Mouse (Mus musculus) embryonic facial prominence, embryonic 13.5 days (tissue): ENCODE results near the gene Slc2a10. TPM values are rescaled to one million over a fixed set of nuclear protein-coding genes. Genes with fewer than 3 reads are reported as not detected.

ENCODE experiments used
- ATAC-seq: fragments of 200-750 bp; cut with Nextera tagmentation; 2 replicates; pipeline ENCODE4 v1.8.0; 2017; ENCODE audit warnings: low read depth; ENCODE audit not compliant: insufficient number of reproducible peaks, insufficient read depth, low FRiP score, low TSS enrichment
- H3K27ac ChIP-seq: fragments of 300-500 bp; sonication (generic); 2 replicates; pipeline ENCODE4 v1.5.1; 2015; ENCODE audit warnings: moderate library complexity, mild to moderate bottlenecking, inconsistent platforms
- H3K27me3 ChIP-seq: fragments of 300-500 bp; sonication (generic); 2 replicates; pipeline ENCODE4 v1.6.1; 2015; ENCODE audit warnings: mild to moderate bottlenecking, inconsistent platforms
- H3K36me3 ChIP-seq: fragments of 300-500 bp; sonication (generic); 2 replicates; pipeline ENCODE4 v1.6.1; 2015; ENCODE audit warnings: mild to moderate bottlenecking, inconsistent platforms
- H3K4me1 ChIP-seq: fragments of 300-500 bp; sonication (generic); 2 replicates; pipeline ENCODE4 v1.6.1; 2015; ENCODE audit warnings: inconsistent platforms
- H3K4me2 ChIP-seq: fragments of 300-500 bp; sonication (generic); 2 replicates; pipeline ENCODE4 v1.6.1; 2015; ENCODE audit warnings: moderate library complexity, mild to moderate bottlenecking, inconsistent platforms
- H3K4me3 ChIP-seq: fragments of 300-500 bp; sonication (generic); 2 replicates; pipeline ENCODE4 v1.5.1; 2015; ENCODE audit warnings: mild to moderate bottlenecking, inconsistent platforms
- H3K9ac ChIP-seq: fragments of 300-500 bp; sonication (generic); 2 replicates; pipeline ENCODE4 v1.6.1; 2015; ENCODE audit warnings: mild to moderate bottlenecking, inconsistent platforms
- H3K9me3 ChIP-seq: fragments of 300-500 bp; sonication (generic); 2 replicates; pipeline ENCODE4 v1.6.1; 2016; ENCODE audit warnings: inconsistent platforms
- WGBS: fragments of 180-500 bp; shearing (Covaris S2); methylation state at CpG from one replicate; pipeline ENCODE4 v1.1.7; 2015; ENCODE audit warnings: mixed read lengths; 5-methylcytosine and 5-hydroxymethylcytosine counted together
- polyA plus RNA-seq: library from polyadenylated mRNA; unstranded; fragments of >200 nt; fragmentation: Nextera tagmentation; extraction: Ambion mirVana; gene quantifications from 2 replicates; pipeline ENCODE4 v1.2.1, GENCODE M21; 2015

The Slc2a10 gene
- 12.9 and 14.7 TPM in 2 replicates for polyA plus RNA-seq

GRCm38 (mm10) chr2:165503259-165504203, at the start of gene Slc2a10:
Slc2a10 (plus strand) TSS chr2:165503787.
- Histone ChIP-seq H3K36me3 (no peaks in the 10 kb centered on the region), H3K4me2 (peak within 1 kb of the TSS; percentile 83), H3K27ac (peak within 1 kb of the TSS; percentile 86), H3K27me3 (no peaks in the 10 kb centered on the region), H3K9ac (peak within 1 kb of the TSS; percentile 83), H3K4me1 (peaks cover 31% of the 10 kb centered on the region), H3K9me3 (no peaks in the 10 kb centered on the region), H3K4me3 (peak within 1 kb of the TSS; percentile 54)
- peak; percentile 79 for ATAC-seq
- WGBS: 2% methylated on average over 30 of the region's 32 CpGs

GRCm38 (mm10) chr2:165456710-165457109, 46.9 kb upstream of the Slc2a10 start:
- H3K27ac ChIP-seq: no peak overlapping the region
- no peak overlapping the region for H3K4me3 ChIP-seq
- no peak for ATAC-seq
- no peaks in the 10 kb centered on the region for H3K36me3 ChIP-seq
- H3K4me1 ChIP-seq: no peaks in the 10 kb centered on the region
- H3K9me3 ChIP-seq: no peaks in the 10 kb centered on the region
- no peak overlapping the region for H3K9ac ChIP-seq
- WGBS: 60% methylated on average over 2 of the region's 2 CpGs
- H3K4me2 ChIP-seq: no peak overlapping the region
- H3K27me3 ChIP-seq: 0 out of 2 replicates have a peak, but pooled peaks cover 2% of the 10 kb centered on the region

GRCm38 (mm10) chr2:165458189-165458588, 45.4 kb upstream of the Slc2a10 start:
- ATAC-seq: no peak
- 43% methylated on average over 5 of the region's 5 CpGs for WGBS
- no peaks in the 10 kb centered on the region for H3K36me3 ChIP-seq
- H3K27me3 ChIP-seq: 0 out of 2 replicates have a peak, but pooled peaks cover 2% of the 10 kb centered on the region
- no peak overlapping the region for H3K9ac ChIP-seq
- no peak overlapping the region for H3K27ac ChIP-seq
- no peaks in the 10 kb centered on the region for H3K9me3 ChIP-seq
- no peak overlapping the region for H3K4me2 ChIP-seq
- no peaks in the 10 kb centered on the region for H3K4me1 ChIP-seq
- H3K4me3 ChIP-seq: no peak overlapping the region

- Histone ChIP-seq H3K9ac (no peak overlapping the region), H3K36me3 (no peaks in the 10 kb centered on the region)
- no peak for ATAC-seq
These were observed 43.9 kb upstream of the Slc2a10 start for GRCm38 (mm10) chr2:165459663-165460062.

DNA sequence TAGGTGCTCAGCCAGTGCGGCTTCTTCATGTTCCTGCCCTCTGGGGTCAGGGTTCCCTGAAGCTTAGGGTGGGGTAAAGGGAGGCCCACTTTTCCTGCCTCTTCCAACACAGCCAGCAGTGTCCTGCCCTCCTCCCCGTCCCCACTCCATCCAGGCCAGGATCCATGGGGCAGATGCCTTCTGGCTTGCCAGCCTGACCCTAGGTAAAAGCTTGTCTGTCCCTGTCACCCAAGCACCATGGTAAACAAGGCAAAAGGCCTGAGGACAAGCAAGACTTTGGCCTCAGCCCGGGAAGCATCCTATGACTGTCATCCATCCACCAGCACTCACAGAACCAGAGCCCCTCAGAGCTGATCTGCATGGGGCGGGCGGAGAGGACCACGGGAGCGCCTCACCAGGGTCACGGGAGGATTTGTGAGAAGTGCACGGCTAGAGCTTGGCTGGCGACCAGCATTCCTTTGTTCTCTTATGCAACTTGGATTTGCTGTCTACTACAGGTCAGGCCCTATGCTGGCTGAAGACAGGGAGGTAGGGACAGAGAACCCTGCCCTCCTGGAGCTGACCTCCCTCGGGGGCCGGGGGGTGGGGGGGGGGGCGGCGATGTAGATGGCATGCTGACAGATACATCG, 35.6 kb upstream of the Slc2a10 start:
- H3K27me3 ChIP-seq: peaks cover 25% of the 10 kb centered on the region
- no peak overlapping the region for H3K4me3 ChIP-seq
- 59% methylated on average over 15 of the region's 15 CpGs for WGBS
- peaks cover 2% of the 10 kb centered on the region; the same call in 1 of the 2 replicates for H3K4me1 ChIP-seq
- H3K9ac ChIP-seq: no peak overlapping the region
- no peak overlapping the region for H3K27ac ChIP-seq
- no peaks in the 10 kb centered on the region for H3K36me3 ChIP-seq
- H3K4me2 ChIP-seq: no peak overlapping the region
- ATAC-seq: no peak
- no peaks in the 10 kb centered on the region for H3K9me3 ChIP-seq

More at GRCm38 (mm10) chr2:165459663-165460062, 43.9 kb upstream of the Slc2a10 start:
- no peaks in the 10 kb centered on the region for H3K9me3 ChIP-seq
- no peak overlapping the region for H3K4me3 ChIP-seq
- no peak overlapping the region for H3K4me2 ChIP-seq
- no peak overlapping the region for H3K27ac ChIP-seq
- WGBS: 15% methylated on average over 7 of the region's 7 CpGs
- H3K4me1 ChIP-seq: no peaks in the 10 kb centered on the region
- H3K27me3 ChIP-seq: 0 out of 2 replicates have a peak, but pooled peaks cover 2% of the 10 kb centered on the region

DNA sequence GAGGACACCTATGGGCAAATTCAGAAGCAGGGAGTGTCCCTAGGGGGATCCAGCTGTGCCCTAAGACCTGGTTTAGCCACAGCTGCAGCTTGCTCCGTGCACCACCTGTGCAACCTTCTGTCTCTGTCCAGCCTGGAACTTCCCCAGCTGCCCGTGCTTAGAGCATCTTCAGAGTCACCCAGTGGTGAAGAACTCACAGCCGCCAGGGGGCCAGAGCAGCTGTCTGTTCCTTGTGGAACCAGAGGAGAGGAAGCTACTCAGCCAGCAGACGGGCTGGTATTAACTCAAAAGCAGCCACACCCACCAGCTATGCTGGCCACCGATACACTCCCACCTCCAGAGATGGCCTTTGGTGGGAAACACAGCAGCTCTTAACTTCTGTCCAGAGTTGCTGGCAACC, 33.4 kb upstream of the Slc2a10 start:
- Histone ChIP-seq H3K4me3 (no peak overlapping the region), H3K4me1 (peaks cover 6% of the 10 kb centered on the region; the same call in 1 of the 2 replicates), H3K4me2 (no peak overlapping the region), H3K9ac (no peak overlapping the region), H3K27ac (no peak overlapping the region), H3K9me3 (no peaks in the 10 kb centered on the region), H3K36me3 (no peaks in the 10 kb centered on the region), H3K27me3 (peaks cover 40% of the 10 kb centered on the region)
- no peak for ATAC-seq
- 37% methylated on average over 5 of the region's 5 CpGs for WGBS

DNA sequence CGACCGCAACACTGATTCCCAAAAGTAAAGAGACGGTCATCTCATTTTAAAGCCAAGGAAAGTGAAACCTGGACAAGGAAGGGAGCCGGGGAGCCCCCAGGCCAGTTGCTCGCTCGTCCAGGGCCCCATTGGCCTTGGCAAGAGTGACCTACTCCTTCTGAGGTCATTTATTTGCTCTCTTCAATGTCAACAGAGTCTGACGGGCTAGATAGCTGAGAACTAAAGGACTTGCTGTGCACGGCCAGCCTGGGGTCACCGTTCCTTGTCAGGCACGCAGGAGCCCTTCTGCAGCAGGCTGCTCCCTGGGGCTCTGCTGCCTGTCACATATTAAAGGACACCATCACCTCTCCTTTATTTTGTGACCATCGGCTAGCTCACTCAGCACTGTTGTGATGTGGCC, 31.6 kb upstream of the Slc2a10 start:
- no peak overlapping the region for H3K9ac ChIP-seq
- H3K27ac ChIP-seq: no peak overlapping the region
- no peak overlapping the region for H3K4me3 ChIP-seq
- no peak overlapping the region for H3K4me2 ChIP-seq
- ATAC-seq: no peak
- 72% methylated on average over 11 of the region's 11 CpGs for WGBS
- peaks cover 6% of the 10 kb centered on the region; the same call in 1 of the 2 replicates for H3K4me1 ChIP-seq
- H3K27me3 ChIP-seq: peaks cover 40% of the 10 kb centered on the region
- H3K9me3 ChIP-seq: no peaks in the 10 kb centered on the region
- H3K36me3 ChIP-seq: no peaks in the 10 kb centered on the region

GRCm38 (mm10) chr2:165473003-165473402, 30.6 kb upstream of the Slc2a10 start, which contains the start of gene Slc13a3:
Slc13a3 (minus strand) TSS chr2:165473230.
- H3K4me1 ChIP-seq: peaks cover 6% of the 10 kb centered on the region; the same call in 1 of the 2 replicates
- H3K9me3 ChIP-seq: no peaks in the 10 kb centered on the region
- whole genome bisulfite sequencing: 3% methylated on average over 35 of the region's 35 CpGs
- H3K27me3 ChIP-seq: peaks cover 40% of the 10 kb centered on the region
- H3K27ac ChIP-seq: no peak within 1 kb of the TSS
- ATAC-seq: no peak
- no peaks in the 10 kb centered on the region for H3K36me3 ChIP-seq
- H3K4me2 ChIP-seq: peak within 1 kb of the TSS; percentile 51
- H3K4me3 ChIP-seq: peak within 1 kb of the TSS; percentile 22; the same call in 1 of the 2 replicates
- peak within 1 kb of the TSS; percentile 54; the same call in 1 of the 2 replicates for H3K9ac ChIP-seq

GRCm38 (mm10) chr2:165475412-165475811, 28.2 kb upstream of the Slc2a10 start:
- Histone ChIP-seq H3K4me1 (peaks cover 6% of the 10 kb centered on the region; the same call in 1 of the 2 replicates), H3K36me3 (no peaks in the 10 kb centered on the region), H3K27ac (no peak overlapping the region), H3K27me3 (peaks cover 40% of the 10 kb centered on the region), H3K4me2 (no peak overlapping the region), H3K9me3 (no peaks in the 10 kb centered on the region), H3K4me3 (no peak overlapping the region), H3K9ac (no peak overlapping the region)
- ATAC-seq: no peak
- WGBS: 73% methylated on average over 7 of the region's 7 CpGs

GRCm38 (mm10) chr2:165475850-165476249, 27.7 kb upstream of the Slc2a10 start:
- Histone ChIP-seq H3K4me1 (peaks cover 6% of the 10 kb centered on the region; the same call in 1 of the 2 replicates), H3K4me3 (no peak overlapping the region), H3K9ac (no peak overlapping the region), H3K27me3 (peaks cover 36% of the 10 kb centered on the region), H3K4me2 (no peak overlapping the region), H3K27ac (no peak overlapping the region), H3K9me3 (no peaks in the 10 kb centered on the region), H3K36me3 (no peaks in the 10 kb centered on the region)
- 55% methylated on average over 5 of the region's 5 CpGs for WGBS
- ATAC-seq: no peak

DNA sequence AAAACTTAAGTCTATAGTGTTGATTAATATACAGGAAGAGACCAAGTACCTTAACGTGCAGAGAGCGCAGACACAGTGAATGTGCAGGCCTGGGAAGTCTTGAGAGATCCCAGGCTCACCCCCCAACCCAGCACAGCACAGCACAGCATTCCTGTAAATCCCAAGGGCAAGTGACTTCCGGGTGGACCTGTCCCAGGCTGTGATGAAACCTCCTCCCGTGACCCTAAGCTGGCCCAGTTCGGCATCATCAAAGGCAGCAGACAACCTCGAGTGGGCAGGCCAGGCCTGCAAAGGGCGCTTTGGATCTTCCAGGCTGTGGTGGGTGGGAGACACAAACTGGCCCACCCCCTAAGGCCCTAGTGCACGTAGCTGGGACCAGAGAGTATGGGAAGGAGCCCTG, 21.6 kb upstream of the Slc2a10 start:
- Histone ChIP-seq H3K27me3 (no peaks in the 10 kb centered on the region), H3K4me1 (peaks cover 16% of the 10 kb centered on the region), H3K9me3 (no peaks in the 10 kb centered on the region), H3K4me3 (no peak overlapping the region), H3K36me3 (no peaks in the 10 kb centered on the region), H3K27ac (no peak overlapping the region), H3K4me2 (no peak overlapping the region), H3K9ac (no peak overlapping the region)
- ATAC-seq: no peak
- 59% methylated on average over 8 of the region's 8 CpGs for WGBS
